Mouse (Mus musculus): ENCODE data around the gene Gnaq.
"Not testable (repeated sequence)": the region's sequence is repeated elsewhere in the genome, so short reads cannot be mapped to it uniquely, and the experiment has no call there.

Gnaq gene

DNA sequence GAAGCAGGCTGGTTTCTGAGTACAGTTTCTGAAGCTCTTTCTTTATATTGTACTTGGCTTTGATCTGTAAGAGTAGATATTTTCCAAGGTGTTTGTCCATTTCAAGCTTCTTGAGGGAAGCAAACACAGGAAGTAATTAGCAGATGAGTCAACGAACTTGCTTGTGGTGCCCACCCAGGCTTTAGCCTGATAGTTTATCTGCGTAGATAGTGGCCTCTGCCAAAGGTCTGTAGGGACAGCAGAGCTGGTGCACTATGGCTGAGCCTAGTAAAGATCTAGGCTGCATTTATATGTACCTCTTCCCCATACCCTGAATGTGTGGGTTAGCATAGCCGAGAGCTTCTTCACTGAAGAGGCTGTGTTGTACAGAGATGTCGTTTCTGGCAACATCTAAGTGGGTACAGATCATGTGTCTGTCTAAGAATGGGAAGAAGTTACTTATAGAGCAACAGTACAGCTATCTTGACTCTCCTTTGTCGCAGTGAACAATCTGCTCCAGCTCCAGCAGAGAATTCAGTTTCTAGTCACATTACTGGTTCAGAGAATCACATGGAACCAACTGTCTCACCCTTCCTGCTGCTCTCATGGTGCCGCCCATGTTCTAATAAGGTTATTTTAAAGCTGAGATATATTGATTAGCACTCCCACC, 127.3 kb downstream of the Gnaq start:
- peak; percentile 68 for DNase-seq (ENCODE audit: low read depth, low spot score)

DNA sequence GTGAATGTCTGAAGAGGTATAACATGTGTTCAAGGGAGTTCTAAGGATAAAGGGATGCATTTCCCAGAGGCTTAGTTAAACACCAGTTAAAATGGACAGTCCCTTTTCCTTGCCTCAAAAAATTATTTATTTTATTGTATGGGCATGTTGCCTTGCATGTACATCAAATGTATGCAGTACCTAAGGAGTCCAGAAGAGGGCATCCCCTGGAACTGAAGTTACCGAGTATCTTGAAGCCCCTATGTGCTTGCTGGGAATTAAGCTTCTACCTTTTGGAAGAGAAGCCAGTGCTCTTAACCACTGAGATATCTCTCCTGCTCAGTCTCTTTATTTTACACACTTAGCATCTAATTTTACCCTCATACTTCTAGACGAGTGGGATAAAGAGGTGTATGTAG, 127.8 kb downstream of the Gnaq start:
- no peak for DNase-seq (ENCODE audit: low read depth, low spot score)

DNA sequence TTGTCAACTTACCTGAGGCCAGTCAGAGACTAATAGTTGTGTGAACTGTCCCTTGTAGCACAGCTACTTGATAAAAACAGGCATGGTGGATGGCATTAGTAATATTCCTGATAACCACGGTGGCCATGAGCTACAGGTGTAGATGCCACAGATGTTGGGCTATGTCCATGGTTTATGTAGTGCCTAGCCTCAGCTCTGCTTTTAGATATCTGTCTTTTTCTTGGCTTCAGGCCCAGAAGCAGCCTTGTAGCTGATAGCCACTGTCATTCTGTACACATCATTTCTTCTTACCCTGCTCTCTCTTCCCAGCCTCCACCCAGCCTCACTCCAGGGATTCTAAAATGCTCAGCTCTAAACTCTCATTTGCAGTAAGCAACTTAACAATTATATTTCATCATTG, 128.3 kb downstream of the Gnaq start:
- DNase-seq (ENCODE audit: low read depth, low spot score): no peak

DNA sequence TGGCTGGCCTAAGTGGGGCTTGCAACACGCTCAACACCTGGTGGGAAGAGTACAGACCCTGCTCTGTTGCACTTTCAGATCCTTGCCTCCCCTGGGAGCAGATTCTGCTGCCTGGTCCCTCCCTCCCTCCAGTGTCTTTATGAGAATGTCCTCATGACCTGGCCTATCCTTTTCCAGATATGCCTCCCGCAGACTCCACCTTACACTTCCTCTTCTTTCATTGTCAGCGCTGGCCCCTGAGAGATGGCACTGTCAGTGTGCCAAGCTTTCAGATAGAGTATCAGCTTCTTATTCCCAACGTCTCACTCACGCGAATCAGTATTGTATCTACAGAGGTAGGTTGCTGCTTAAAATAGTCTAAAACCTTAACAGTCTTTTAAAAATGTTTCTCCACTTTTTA, 129.0 kb downstream of the Gnaq start:
- DNase-seq (ENCODE audit: low read depth, low spot score): no peak

DNA sequence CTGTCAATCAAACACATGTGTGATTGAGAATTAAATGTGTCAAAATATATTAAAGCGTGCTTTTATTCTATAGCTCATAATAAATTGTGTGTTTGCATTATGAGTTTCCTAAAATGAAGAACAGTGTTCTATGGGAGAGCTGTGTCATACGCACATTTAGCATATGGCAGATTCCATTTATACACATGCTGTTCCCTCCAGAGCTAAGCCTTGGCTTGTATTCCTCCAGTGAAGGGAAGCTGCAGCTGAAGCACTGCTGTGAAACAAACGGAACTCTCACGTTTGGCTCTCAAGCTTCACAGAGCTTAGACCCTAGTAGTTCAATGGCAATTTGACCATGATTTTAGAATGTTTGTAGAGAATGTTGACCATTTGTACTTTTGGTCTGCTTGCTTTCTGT, 129.7 kb downstream of the Gnaq start:
- peak; percentile 79 for DNase-seq (ENCODE audit: low read depth, low spot score)

DNA sequence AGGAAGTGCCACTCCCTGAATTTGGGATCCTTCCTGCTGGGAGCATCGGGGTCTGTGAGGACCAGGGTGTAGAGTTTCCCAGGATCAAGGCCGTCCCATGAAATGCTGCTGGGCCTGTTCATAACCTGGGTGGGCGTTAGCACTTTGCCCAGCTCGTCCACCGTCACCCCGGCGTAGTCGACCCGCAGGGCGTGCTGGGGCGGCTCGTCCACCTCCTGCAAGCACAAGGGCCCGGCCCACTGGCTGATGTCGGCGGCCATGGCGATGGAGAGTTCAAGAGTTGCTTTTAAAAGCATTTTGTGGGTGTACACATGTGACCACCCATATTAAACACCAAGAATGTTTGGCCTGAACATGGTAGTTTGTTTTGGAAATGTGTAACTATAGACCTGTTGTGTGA, 134.7 kb downstream of the Gnaq start:
- DNase-seq (ENCODE audit: low read depth, low spot score): not testable (repeated sequence)

DNA sequence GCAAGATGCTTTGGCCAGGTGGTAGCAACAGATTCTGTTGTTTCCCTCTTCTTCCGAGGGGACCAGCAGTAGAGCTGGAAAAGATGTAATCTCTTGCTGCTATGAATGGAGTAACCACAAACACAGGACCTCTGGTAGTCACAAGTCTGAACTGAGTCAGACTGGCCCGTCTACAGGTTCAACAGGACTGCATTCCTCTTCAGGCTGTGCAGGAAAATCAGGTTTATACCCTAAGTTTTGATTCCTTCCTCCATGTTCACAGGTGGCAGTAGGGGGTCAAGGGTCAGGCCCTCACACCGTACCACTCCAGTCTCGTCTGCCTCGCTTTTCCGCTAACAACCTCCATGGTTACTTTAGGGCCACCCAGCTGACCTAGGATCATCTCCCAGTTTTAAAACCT, 137.6 kb downstream of the Gnaq start:
- DNase-seq (ENCODE audit: low read depth, low spot score): no peak

DNA sequence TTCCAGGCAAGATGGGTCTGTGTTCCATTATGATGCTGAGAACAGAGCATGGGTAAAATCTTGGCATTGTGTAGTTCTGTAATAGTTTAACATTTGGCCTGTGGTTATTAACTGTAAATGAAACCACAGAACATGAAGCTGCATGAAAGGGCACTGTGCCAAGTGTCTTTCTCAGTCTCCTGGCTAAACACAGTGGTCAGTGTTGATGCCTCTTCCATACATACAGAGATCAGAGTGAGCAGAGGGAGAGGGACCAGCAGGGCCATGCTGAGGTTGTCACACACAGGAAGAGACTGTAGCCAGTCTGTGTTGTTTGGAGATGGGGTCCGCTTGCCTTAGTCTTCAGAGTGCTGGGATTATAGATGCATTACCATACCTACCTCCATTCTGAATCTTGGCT, 138.4 kb downstream of the Gnaq start:
- DNase-seq (ENCODE audit: low read depth, low spot score): no peak

DNA sequence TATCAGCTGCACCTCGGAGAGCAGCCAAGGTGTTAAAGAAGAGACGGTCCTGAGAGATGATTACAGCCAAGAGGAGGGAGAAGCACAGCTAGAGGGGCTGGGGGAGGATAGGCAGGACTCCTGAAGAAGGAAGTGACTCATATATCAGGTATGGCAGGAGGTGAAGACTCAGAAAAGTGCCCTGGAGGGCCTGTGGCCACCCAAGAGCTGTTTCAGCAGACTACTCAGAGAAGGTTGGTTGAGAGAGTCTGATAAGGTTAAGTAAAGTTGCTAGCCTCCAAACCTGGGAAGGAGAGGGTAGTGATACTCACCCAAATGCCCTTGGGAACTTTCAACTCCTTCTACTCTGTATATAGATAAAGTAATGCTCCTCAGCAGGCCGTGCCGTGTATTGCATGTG, 140.4 kb downstream of the Gnaq start:
- no peak for DNase-seq (ENCODE audit: low read depth, low spot score)

DNA sequence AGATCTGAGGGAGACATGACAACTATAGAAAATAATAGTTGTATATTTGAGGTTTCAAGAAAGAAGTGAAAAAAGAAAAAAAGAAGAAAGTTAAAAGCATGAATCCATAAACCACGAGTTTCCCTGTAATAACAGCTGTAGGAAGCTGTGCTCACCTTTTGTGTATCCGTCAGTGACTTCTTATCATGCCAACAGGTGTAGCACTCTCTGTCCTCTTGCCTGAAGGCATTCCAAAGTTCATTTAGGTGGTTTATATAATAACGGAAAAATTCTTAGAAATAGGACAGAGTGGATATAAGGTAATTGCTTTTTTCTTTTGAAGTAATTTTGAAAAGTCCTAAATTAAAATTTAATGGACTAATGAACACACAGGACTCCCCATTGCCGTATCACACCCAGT, 147.6 kb downstream of the Gnaq start:
- DNase-seq (ENCODE audit: low read depth, low spot score): no peak

DNA sequence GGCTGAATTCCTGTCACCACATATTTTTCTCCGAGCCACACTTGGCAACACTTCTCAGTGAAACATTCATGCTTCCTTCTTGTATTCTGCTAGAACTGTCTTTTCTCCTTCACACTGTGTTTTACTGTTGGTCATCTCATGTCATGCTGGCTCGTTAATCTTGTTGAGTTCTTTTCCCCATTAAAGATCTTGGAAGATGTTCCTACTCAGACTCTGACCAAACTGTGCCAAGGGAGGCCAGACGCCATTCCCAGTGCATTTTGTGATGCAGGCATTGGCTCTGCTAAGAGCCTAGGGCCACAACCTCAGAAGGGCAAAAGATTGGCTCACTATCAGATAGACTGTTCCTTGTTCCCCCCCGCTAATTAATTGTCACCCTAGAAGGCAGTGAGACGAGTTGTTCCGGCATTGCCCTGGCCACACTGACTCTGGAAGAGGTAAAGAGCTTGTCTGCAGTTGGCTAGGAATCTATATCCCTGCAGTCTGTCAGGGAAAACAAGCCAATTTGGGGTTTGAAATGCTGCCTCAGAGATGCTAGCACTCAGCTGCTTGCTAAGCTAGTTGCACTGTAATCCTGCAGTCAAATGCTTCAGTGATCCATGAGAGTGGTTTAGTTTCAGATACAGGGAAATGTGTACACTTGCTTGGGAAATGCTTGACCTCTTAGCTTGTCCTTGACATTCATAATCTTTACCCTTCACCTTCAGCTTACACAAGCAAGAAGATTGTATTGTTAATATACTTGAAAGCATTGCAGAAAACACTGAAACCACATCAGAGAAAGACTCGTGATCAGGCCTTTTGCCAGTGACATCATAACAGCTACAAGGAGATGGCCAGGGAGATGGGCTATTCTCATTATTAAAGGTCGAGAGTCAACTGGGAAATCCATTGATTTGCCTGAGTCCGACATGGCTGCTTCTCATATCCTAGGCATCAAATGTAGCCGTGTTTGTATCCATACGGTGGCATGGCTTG, 152.7 kb downstream of the Gnaq start:
- DNase-seq (ENCODE audit: low read depth, low spot score): peak; percentile 50

DNA sequence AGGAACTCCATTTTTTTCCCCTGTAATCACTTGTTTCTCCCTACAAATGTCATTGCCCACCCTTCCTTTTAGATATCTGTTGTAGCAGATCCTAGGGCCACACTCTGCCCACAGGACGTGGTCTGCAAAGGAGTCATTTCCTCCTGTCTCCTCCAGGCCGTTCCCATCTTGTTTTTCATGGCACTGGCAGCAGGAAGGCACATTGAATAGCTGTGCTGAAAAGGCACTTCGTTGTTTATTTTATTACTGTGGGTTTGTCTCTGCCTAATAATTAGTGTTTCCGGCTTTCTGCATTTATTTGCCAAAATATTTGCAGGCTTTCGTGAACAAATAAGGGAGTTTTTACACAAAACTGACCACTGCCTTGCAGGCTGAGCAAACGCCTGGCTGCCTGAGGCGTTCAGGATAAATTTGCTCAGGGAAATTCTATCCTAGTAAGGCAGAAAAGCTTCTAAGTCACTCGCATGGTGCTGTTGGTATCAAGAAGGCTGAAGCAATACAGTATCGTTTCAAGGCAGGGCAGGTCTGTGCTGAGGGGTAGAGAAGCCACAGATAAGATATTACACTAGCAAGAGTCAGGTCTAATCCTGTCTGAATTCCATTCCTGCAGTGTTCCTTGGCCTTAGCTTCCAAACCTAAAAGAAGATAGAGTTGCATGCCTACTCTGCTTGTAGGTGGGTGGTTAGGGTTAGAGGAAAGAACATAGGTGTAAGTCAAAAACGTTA, 154.0 kb downstream of the Gnaq start:
- DNase-seq (ENCODE audit: low read depth, low spot score): no peak

DNA sequence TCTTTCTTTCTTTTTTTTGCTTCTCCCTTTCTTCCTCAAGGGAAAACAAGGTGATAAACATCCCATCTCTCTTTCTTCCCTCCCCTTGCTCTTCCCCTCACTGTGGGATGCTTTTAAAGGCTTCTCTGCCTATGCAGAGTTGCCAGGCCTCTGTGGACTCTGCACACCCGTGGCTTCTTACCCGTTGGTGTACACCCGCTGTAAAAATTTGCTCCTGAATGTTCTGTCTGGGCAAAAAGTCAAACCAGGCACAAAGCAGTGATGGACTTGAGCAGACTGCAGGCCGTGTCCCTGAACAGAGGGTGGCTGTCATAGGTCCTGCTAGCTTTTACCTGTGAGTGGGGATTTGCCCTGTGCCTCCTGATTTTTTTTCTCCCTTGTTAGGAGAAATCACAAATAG, 154.7 kb downstream of the Gnaq start:
- no peak for DNase-seq (ENCODE audit: low read depth, low spot score)

DNA sequence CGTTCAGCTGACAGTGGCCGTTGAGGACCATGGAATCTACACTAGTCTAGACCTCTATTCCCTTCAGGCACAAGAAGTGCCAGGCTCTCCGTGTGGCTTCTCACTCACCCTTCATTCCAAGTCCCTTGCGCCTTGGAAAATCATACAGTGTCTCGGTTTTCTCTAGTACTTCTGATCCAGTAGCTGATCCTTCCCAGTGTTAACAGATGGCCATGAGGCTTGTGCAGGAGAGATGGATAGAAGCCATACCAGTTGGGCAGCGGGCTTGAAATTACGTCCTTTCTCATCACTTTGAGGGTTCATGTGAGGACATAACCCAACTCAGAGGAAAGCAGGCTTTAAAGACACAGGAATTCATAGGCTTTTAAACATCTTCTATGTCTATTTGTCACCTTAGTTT, 155.3 kb downstream of the Gnaq start:
- no peak for DNase-seq (ENCODE audit: low read depth, low spot score)

DNA sequence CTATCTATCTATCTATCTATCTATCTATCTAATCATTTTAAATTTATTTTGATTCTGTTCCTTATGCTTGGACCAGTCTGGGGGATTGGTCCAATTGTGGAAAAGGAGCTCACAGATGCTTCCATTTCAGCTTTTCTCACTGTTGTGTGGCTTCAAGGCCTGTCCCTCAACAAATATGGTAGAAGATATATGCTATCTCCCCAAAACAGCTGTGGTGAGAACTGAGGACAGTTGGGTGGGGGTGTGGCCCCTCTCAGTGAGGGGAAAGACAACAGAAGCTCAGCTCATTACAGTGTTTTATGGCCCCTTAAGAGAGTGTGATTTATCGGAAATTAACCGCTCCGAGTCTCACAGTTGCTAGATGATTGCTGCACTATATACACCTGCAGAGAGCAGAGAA, 158.5 kb downstream of the Gnaq start:
- no peak for DNase-seq (ENCODE audit: low read depth, low spot score)

DNA sequence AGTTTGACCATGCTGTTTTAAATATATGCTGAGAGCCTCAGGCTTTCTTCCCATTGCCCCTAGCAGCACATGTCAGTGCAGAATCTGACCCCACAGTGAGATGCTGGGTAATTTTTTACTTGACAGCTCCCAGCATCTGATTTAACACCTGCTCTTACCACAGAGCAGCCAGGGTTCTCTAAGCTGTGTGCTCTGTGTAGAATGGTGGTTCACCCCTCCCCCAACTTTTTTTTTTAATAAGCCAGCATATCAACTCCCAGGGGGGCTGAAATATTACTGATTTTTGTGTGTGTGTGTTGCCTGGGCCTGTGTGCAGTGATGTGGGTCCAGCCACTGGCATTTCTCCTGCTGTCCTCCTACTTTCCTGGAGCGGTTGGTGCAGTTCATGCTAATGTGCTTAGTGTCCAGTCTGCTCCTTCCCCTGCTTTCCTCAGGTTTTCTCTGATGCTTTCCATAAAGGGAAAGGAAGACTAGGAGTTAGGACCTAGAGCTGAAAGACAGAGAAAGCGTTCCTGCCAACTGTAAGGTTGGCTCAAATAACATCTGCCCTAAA, 159.5 kb downstream of the Gnaq start:
- no peak for DNase-seq (ENCODE audit: low read depth, low spot score)

DNA sequence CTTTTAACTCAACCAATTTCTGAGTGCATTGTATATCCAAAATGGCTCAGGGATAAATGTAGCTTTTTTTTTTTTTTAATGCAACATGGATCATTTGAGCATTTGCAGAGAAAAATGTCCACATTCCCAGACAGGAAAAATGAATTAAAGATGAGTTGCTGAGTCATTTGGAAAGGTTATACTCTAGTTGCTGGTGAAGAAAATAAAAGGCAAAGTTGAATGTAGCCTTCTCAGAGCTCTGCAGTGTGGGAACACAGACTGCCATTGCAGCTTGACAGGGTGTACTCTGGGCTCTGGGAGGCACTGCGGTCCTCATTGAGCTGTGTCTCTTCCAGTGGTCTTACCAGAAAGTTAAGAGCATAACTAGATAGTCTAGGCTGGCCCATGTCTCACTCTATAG, 160.3 kb downstream of the Gnaq start:
- DNase-seq (ENCODE audit: low read depth, low spot score): peak; percentile 36

DNA sequence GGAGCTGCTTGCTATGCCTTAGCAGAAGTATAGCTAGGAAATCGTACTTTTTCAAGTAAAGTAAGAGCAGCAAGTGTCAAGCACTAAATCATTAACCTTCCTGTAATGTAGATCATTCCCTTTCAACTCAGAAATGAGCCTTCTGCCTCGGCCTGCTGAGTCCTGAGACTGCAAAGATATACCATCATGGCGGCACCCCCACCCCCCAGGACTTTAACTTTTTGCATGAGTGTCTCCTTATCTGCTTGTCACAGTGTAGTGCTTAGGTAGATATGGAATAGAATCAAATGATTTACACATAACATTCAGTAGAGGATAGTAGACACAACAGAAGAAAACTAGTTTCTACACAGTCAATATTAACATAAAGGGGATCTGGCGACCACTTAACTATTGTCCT, 167.8 kb downstream of the Gnaq start:
- no peak for DNase-seq (ENCODE audit: low read depth, low spot score)

DNA sequence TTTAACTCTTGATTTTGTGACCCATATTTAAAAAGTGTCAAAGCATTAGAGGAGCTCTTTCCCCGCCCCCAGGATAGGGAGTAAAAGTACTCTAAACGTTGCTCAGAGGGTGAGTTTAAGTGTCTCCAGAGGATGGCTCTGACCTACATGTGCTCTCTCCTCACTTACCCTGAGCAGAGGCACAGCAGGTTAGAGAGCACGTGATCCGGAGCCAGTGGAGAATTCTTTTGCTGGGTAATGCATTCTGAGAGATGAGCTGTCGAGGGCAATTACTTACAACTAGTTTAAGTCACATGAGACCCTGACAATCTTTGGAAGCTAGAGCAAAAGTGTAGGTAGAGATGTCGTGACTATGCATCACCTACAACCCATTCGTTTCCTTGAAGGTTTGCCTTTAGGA, 168.7 kb downstream of the Gnaq start:
- DNase-seq (ENCODE audit: low read depth, low spot score): no peak

DNA sequence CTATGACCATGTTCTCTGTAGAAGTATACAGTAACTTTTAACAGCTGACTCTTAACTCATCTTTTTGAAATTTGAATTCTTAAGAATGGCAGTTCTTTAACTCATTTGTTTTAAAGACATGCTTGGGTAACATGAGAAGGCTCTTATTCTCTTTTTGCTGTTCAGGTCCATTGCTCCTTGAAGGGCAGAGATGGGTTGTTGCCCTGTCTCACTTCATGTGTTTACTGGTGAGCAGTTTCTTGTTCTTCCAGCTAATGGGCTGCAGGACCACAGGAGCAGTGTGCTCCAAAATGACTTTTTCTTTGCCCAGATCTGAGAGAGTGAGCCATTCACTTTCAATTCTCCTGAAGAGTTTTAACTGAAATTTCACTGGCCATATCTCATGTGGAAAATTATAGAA, 176.4 kb downstream of the Gnaq start:
- DNase-seq (ENCODE audit: low read depth, low spot score): no peak

DNA sequence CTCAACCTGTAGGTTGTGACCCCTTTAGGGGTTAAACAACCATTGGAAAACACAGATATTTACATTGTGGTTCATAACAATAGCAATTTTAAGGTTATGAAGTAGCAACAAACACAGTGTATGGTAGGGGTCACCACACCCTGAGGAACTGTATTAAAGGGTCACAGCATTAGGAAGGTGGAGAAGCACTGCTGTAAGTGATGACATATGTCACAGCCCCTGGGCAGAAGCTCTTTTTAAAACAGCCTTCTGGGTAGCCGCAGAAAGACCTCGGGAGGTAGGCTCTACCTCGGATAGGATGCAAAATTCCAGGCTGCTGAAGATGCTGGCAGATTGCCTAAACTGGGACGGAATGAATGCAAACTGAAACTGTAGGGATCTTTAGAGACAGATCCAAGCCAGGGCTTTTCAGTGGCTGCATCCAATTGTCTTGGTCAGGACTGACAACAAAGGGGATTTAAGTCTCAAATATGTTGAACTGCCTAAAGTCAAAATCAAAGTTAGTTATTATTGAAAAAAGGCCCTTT, 181.7 kb downstream of the Gnaq start:
- no peak for DNase-seq (ENCODE audit: low read depth, low spot score)

DNA sequence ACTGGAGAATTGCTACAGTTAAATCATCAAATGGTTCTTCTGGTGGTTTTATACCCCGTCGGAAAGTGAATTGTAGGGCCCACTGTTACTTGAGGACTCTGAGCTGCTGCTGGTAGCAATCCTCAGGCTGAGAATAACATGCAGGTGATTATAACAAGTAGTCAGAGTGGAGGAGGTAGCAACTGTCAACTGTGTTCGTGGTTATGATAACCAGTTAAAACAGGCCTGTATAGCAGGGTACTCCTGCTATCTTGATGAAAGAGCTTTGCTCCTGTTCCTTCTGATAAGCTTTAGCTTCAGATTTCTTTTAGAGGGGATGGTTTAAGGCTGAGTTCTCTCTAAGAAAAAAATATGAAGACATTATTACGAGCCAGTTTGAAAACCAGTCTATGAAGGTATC, 182.9 kb downstream of the Gnaq start:
- DNase-seq (ENCODE audit: low read depth, low spot score): no peak

Data from telencephalon, adult 2 months (tissue).